Mouse (Mus musculus): Measurements from ENCODE around the gene Mettl27.
"Not testable (repeated sequence)": the region's sequence is repeated elsewhere in the genome, so short reads cannot be mapped to it uniquely, and the experiment has no call there.

Gene Mettl27

DNA sequence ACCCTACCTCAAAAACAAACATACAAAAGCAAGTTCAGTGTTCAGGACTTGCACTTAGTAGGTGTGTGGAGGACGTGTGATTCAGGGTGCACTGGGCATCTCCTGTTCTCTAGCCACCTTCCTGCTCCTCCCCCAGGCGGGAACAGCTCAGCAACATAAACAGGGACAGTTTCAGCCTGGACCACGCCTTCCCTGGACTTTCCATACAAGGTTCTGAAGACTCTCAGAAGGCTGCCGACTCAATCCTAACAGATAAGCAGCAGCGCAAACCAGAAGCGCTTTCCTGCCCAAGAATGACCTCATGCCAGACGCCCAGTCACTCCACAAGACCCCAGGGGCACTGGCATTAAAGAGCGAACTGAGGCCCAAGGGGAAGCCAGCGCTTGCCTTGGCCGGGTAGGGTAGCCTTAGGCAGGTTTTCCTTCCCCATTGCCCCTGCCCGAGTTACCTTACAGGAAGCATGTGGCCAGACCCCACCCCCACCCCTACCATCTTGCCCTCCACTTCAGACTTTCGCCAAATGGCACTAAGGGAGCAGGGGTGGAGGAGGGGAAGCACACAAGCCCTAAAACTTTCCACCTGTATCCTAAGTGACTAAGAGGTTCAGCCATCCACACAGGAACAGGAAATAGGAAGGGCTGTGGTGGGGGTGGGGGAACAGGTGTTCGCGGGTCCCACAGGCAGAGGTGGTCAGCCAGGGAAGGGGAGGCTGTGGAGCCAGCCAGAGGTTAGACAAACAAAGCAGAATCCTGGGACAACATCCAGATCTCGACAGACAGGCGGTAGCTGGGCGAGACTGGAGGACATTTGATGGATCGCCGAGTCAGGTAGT lies 19.1 kb downstream of the Mettl27 start:
- no peak for DNase-seq (ENCODE audit: inconsistent age in 2 of 2, low spot score in 1 of 2)

DNA sequence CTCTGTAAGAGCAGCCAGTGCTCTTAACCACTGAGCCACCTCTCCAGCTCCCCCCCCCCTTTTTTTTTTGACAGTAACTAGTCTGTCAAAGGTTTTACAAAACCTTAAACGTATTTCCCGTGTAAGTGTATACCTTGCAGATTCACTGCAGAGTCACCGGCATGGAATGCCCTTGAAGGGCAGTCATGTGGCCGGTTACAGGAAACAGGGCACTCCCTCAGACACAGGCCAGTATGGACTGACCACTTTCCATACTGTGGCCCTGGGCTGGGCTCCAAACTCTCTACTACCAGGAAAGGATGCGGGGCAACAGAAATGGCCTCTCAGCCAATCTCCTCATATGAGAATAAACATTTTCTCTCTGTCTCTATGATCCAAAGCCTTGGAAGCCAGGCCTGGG lies 23.3 kb downstream of the Mettl27 start:
- no peak for DNase-seq (ENCODE audit: inconsistent age in 2 of 2, low spot score in 1 of 2)

DNA sequence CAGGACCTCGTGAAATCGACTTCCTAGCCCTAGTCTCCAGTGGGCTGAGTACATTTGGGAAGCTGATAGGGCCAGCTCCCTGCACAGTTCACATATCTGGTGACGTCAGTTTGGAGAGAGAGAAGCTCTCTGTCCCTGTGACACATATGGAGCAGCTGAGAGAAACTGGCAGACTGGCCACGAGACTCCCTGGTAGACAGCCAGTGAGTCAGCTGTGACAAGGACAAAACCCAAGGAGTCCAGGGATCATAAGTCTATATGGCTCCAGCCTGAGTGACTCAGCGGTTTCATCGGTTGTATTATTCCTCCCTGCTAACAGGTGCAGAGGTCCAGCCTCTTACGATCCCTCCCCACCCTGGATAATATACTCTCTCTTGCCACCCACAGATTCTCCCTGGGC lies 26.9 kb downstream of the Mettl27 start:
- peak; percentile 90 to 92 for DNase-seq (ENCODE audit: inconsistent age in 2 of 2, low spot score in 1 of 2)

DNA sequence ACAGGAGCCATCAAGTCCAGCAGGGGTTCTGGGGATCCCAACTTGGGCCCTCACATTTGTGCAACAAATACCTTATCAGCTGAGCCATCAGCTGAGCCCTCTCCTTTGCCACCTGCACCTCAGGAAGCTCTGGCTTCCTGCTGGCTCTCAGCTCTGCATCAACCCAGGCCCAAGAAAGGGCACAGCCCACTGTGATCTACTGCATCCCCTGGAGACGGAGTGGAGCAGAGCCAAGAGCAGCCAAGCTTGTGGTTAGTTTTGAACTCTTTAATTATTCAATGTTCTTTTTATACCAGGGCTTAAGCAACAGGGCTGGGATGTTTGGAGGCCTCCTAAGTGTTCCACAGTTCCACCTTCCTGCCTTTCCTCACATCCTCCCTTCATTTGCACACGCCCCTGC lies 28.3 kb downstream of the Mettl27 start:
- DNase-seq (ENCODE audit: inconsistent age in 2 of 2, low spot score in 1 of 2): no peak

DNA sequence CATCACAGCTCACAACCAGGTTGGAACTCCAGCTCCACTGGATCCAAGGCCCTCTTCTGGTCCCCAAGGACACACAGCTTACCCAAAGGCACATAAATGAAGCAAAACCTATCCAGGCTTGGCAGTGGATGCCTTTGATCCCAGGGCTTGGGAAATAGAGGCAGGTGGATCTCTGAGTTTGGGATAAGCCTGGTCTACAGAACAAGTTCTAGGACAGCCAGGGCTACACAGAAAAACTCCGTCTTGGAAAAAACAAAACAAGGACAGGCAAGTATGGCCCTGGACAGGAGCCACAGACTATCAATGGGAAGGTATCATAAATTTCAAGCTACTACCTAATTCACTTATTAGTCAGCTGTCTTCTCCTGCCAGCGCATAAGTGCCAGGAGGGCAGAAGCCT lies 29.4 kb downstream of the Mettl27 start:
- peak; percentile 42 to 81 for DNase-seq (ENCODE audit: inconsistent age in 2 of 2, low spot score in 1 of 2)

DNA sequence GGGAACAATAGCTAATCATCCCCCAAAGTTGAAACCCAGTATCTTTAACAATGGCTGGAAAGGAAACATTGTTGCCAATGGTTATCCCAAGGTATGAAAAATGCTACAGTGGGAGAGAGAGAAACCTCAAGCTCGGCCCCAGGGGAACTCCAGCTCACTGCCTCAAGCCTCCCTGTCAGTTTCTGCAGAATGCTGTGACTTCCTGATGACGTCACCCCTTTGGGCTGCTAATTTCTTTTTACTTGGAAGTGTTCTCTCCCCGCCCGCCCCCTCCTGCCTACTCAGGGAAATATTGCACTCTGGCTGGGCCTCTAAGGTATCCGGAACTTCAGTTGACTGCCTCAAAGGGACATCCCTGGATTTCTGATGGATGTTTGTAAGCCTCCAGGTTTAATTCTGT lies 31.4 kb downstream of the Mettl27 start:
- no peak for DNase-seq (ENCODE audit: inconsistent age in 2 of 2, low spot score in 1 of 2)

DNA sequence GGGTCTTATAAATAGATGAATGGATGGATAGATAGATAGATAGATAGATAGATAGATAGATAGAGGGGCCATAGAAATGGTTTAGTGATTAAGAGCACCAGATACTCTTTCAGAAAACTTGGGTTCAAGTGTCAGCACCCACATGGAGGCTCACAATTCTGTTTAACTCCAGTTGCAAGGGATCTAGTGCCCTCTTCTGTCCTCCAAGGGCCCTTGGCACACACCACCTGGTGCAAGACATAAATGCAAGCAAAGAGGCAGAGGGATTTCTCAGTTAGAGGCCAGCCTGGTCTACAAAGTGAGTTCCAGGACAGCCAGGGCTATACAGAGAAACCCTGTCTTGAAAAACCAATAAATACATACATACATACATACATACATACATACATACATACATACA lies 32.5 kb downstream of the Mettl27 start:
- DNase-seq (ENCODE audit: inconsistent age in 2 of 2, low spot score in 1 of 2): not testable (repeated sequence)

DNA sequence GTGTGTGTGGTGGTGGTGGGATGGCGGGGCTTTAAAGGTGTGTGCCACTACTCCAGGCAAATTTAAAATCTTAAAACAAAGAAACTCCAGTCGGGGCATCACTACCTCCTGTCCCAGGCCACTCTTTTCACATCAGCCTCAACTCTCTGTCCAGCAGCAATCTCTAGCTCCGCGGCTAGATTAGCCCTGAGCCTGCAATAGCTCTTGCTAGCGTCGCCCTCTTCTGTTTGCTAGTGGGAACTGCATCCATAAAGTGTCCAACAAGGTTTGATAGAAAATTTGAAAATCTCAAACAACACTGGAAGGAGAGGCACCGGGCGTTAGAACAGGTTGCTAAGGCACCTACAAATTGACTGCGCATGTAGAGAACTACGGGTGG lies 33.3 kb downstream of the Mettl27 start:
- peak; percentile 71 to 91 for DNase-seq (ENCODE audit: inconsistent age in 2 of 2, low spot score in 1 of 2)

DNA sequence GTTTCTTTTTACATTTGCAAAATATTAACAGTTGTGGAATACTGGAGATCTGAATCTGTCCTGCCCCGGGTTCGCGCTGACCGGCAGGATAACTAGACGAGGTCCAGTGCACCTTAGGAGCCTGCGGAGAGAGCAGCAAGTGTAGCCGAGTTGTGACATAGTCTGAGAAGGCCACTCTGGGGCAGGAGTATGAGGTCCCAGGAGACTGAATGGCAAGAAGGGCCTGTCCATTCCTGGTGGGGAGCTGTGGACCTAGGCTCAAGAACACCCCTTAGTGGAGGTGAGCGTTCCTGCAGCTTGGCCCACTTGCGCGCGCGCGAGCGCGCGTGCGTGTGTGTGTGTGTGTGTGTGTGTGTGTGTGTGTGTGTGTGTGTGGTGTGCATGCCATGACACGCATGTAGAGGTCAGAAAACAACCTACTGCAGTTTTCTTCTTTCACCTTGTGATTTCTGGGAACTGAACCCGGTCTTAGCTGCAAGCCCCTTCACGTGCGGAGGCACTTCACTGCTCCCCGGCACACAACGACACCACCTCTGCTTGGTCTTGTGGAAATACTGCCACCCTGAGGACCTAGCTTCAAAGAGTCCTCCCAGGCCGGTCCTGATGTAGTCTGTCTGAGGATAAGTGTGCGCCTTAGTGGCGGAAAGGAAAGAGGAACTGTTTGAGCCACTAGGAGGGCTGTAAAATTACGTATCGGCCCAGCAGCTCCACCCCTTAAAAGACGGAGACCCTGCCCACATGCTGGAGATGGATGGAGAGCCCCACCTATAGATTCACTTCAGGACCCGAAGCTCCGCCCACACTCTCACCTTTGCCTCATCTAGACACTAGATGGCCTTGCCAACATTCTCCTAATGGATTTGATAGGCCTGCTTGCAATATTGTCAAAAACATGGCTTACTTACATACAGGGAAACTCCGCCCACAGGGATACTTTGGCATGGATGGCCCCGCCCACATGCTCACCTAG lies 34.0 kb downstream of the Mettl27 start:
- peak; percentile 62 to 81 for DNase-seq (ENCODE audit: inconsistent age in 2 of 2, low spot score in 1 of 2)

DNA sequence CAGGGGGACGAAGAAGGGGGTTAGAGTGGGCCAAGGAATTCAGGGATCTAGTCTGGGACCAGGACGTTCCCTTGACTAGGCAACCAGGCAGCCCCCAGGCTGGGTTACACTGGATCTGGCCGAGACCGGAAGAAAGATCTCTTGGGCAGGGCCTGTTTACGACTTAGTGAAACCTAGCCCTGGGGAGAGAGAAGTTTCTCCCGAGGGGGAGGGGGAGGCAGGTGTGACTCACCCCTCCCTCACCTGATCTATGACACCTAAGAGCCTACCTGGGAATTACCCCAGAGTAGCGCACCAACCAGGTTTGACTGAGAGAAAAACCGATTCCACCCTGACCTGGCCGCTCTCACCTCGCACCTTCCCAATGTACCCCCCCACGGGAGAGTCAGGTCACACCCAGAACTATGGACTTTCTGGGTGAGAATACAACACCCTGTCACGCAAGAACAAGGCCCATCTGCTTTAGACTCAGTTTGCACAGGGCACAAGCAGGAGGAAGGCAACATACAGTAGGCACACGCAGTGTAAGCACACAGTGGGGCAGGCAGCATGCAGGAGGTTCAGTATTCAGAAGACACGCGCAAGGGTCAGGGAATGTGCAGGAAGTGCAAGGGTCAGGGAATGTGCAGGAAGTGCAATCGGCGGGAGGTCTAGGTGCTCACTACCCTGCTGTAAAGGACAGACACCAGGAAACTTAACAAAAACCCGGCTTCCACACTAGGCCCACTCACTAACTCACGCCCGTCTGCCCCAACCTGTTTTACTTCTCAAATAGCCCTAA lies 35.2 kb downstream of the Mettl27 start:
- no peak for DNase-seq (ENCODE audit: inconsistent age in 2 of 2, low spot score in 1 of 2)

DNA sequence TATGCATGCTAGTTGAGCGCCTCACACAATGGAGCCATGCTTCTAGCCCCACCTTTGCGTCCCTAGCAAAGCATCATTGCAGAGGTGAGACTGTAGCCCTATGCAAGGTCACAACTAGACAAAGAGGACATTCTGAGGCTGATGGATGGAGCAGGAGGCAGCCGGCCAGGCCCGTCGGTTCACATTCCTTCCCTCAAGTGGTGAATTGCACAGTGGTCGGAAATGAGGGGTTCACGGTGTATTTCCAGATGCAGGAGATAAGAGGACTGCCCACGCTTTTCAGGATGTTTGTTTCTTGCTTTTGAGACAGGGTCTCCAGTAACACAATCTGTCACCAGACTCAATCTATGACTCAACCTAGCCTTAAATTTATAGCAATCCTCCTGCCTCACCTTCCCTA lies 38.5 kb downstream of the Mettl27 start:
- DNase-seq (ENCODE audit: inconsistent age in 2 of 2, low spot score in 1 of 2): no peak

DNA sequence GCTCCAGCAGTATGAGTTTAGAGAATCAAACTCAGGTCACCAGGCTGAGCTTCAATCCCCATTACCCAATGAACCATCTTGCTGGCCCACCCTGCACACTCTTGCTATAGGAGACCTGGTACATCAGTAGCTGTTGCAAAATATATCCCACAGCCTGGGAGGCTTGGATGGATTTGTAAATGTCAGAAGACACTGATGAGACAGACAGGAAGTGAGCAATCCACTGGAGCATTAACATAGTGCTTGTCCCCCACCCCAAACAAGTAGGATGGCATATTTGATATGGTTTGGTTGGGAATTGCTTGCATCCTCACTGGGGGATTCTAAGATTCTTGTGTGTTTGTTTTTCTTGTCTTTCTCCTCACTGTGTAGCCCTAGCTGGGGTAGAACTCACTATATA lies 40.9 kb downstream of the Mettl27 start:
- no peak for DNase-seq (ENCODE audit: inconsistent age in 2 of 2, low spot score in 1 of 2)

DNA sequence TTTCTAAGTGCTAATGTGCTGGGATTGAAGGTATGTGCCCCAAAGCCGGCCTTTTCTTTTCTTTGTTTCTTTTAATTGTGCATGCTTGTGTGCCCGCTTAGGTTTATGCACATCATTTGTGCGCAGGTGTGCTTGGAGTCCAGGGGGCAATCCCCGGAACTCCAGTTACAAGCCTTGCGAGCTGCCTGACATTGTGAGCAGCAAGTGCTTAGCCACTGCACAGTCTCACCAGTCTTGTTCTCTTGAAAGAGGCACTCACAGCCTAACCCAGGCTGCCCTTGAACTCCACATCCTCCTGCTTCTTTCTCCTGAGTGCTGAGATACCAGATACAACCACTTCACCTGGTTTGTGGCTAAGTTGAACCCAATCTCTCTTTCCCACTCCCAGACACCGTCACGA lies 41.4 kb downstream of the Mettl27 start:
- no peak for DNase-seq (ENCODE audit: inconsistent age in 2 of 2, low spot score in 1 of 2)

DNA sequence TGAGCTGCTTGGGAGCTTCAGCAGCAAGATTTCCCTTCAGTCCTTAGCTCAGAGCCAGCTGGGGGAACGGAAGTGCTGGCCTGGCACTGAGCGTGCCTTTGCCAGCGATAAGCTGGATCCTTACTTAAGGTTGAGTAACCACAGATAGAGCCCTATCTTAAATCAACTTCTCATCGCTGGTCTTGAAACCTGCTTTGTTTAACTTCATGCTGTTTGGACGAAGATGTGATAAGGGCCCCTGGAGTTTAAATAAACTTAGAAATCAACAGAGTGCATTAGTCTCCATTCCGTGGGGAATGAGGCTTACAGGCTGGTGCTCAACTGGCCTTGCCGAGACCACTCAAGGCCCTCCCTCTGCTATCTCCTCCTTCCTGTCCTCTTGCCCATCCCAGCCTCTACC lies 42.1 kb downstream of the Mettl27 start:
- DNase-seq (ENCODE audit: inconsistent age in 2 of 2, low spot score in 1 of 2): peak in 1 of 2 experiments; percentile 40

DNA sequence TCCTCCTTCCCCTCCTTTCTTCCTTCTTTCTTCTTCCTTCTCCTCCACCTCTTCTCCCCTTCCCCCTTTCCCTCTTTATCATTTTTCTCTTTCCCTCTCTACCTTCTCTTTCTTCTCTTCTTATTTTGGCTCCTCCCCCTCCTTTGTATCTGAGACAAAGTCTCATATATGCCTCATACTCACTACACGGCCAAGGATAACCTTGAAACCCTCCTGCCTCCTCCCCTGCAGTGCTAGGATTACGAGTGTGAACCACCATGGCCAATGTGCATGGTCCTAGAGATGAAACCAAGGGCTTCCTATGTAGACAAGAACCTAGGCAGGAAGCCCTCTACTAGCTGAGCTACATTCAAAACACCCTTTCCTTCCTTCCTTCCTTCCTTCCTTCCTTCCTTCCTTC lies 42.8 kb downstream of the Mettl27 start:
- DNase-seq (ENCODE audit: inconsistent age in 2 of 2, low spot score in 1 of 2): no peak

DNA sequence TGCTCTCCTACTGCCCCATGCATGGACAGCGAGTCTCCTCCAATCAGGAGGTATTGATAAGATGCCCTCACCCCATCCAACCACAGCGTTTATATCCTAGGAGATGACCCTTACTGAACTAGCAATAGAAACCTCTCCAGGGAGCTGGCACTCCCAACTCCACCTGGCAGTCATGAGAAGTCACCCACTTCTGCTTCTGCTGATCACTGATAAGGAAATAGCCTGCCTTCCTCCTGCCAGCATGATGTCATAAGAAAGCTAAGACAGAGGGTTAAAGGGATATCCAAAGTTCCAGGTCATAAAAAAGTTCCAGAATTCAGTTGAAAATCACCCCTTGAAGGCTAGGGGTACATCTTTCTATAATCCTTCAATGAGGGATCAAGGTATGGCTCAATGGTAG lies 44.0 kb downstream of the Mettl27 start:
- no peak for DNase-seq (ENCODE audit: inconsistent age in 2 of 2, low spot score in 1 of 2)

DNA sequence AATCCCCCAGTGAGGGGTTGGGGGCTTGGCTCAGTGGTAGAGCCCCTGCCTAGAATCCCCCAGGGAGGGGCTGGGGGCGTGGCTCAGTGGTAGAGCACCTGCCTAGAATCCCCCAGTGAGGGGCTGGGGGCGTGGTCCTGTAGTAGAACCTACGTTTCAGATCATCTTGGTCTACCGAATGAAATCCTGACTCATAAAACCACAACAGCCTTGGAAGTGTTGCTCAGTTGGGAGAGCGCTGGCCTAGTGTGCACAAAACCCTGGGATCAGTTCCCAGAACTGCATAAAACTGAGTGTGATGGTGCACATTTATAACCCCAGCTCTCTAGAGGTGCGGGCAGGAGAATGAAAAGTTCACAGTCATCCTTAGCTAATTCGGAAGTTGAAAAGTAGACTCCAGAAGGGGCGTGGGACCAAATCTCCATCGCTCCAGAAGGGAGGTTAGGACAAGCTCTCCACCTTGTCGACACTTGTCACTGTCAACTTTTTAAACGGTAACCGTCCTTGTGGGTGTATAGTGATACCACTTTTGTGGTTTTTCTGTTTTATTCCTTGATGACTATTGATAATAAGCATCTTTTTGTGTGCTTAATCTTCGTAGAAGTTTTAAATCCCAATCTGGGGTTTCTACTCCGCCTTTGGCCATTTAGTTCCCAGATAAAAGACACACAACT lies 44.5 kb downstream of the Mettl27 start:
- DNase-seq (ENCODE audit: inconsistent age in 2 of 2, low spot score in 1 of 2): peak in 1 of 2 experiments; percentile 62

DNA sequence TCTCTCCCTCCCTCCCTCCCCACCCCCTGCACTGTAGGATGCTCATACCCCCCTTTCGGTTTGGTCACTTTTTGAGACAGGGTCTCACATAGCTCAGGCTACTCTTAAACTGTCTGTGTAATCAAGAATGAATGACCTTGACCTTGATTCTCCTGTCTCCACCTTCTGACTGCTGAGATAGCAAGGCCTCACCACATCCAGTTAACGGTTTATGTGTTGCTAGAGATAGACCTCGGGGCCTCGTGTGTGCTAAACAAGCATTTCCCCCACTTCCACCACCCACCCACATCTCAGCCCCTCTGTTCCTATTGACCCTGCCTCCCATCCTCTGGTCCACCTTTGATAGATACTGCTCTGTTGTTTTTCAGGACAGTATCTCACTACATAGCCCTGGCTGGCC lies 45.7 kb downstream of the Mettl27 start:
- DNase-seq (ENCODE audit: inconsistent age in 2 of 2, low spot score in 1 of 2): no peak

DNA sequence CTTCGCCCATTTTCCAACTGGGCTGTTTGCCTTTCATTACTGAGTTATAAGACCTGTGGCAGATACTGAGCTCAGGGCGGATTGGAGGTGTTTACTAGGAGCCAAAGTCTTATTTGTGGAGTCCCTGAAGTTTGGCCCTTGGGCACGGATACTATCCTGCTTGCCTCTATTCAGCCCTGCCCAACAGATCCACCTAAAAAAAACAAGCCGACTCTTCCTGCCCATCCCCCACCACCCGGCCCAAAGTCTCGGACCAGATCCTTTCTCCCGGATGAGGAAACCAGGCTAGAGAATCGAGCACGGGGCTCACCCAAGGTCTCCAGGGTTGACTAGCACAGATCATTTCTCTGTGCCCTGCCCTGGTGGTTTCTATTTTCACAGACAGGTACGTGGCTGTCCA lies 49.0 kb downstream of the Mettl27 start:
- DNase-seq (ENCODE audit: inconsistent age in 2 of 2, low spot score in 1 of 2): no peak

DNA sequence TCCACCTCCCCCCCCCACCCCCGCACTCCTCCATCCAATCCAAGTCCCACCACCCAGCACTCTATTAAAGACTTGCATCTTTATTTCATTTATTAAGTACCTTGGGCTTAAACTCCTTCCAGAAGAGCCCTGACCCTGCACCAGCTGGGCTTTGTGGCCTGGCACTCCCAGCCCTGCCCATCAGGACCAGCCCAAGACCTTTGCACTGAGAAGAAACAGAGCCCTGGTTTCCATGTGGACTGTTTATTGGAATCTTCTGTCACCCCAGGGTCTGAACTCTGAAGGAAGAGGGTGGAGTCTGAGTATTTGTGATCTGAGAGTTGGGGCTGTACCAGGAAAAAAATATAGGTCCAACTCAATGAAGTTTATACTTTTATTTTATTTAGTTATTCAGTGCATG lies 50.9 kb downstream of the Mettl27 start:
- no peak for DNase-seq (ENCODE audit: inconsistent age in 2 of 2, low spot score in 1 of 2)

DNA sequence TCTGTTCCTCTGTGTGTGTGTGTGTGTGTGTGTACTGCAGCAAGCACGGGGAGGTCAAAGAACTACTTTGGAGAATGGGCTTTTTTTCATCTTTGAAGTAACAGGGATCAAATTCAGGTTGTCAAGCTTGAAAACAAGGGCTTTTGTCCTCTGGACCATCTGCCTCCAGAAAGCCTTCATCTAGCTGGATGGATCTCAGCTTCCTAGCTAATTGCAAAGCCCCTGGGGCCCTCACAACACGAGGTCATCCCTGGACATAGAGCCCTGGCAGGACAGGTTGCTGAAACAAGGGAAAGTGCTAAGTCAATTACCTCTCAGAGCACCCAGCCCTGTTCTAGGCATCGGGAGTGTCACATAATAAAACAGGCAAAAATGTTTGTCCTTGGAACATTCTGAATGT lies 51.6 kb downstream of the Mettl27 start:
- DNase-seq (ENCODE audit: inconsistent age in 2 of 2, low spot score in 1 of 2): no peak
